Mouse (Mus musculus): ENCODE measurements around the gene Cdc37l1.

DNA sequence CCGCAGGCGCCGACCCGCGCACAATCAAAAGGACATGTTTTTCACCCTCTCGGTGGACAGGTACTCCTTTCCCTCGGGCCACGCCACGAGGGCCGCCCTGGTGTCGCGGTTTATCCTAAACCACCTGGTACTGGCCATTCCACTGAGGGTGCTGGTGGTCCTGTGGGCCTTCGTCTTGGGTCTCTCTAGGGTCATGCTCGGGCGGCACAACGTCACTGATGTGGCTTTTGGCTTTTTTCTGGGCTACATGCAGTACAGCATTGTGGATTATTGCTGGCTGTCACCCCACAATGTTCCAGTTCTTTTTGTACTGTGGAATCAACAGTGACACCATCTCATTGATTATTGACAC, 25.6 kb upstream of the Cdc37l1 start:
- TF ChIP-seq CTCF (IDR thresholded peaks at IDR 0.05; ENCODE audit: low read depth) (no peak), EP300 (IDR thresholded peaks at IDR 0.05; ENCODE audit: low read depth) (no peak)

Measured in heart, postnatal 0 days (tissue).